Mouse (Mus musculus): ENCODE measurements around the gene Gipr. TPM values are rescaled to one million over a fixed set of nuclear protein-coding genes. Genes with fewer than 3 reads are reported as not detected.

Gipr gene
- polyA plus RNA-seq, 1 experiment from 2014 or later, result 3.6 TPM

DNA sequence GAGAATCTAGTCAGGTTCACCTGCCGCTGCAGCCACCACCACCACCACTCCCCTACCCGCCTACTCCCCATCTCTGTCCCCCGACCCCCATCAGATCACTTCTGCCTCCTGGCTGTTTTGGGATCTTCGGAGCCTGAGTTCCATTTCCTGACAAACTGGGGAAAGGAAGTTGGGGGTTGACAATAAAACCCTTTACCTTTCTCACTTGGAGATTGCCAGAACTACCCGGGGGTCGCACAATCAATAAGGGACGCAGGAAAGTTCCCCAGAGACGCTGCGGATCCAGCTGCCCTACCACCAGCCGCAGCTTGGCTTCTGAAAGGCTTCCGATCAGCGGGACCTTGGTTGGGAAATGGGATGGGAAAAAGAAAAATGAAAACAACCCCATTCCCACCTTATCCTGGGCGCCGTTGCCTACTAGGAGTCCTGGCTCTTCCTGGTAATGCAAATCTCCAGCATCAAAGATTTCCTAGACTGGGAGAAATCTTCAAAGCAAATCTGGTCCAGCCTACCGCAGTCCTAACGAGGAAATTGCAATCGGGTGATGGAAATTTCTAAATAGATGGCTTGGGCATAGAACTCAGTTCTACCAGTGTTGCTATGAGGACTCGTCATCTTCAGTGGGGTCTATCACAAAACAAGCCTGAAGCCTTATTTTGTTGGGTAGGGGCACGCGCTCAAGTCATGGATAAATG lies 17.6 kb downstream of the Gipr start:
- peak overlapping the region; percentile 85 for H3K27ac ChIP-seq (ENCODE audit: low read length)
- no peak for ATAC-seq
- peaks cover 3% of the 10 kb centered on the region; the same call in 1 of the 2 replicates for H3K36me3 ChIP-seq (ENCODE audit: control insufficient read depth, insufficient read depth, low read length)
- peak overlapping the region; percentile 69 for H3K4me3 ChIP-seq (ENCODE audit: low read length)
- 10% methylated on average over 20 of the region's 20 CpGs for WGBS
- H3K27me3 ChIP-seq (replicated peaks; ENCODE audit: control insufficient read depth, insufficient read depth, low read length), result no peaks in the 10 kb centered on the region
- peak overlapping the region; percentile 95 for H3K4me2 ChIP-seq (ENCODE audit: low read depth, low read length)
- H3K9ac ChIP-seq (ENCODE audit: low read depth, low read length), result peak overlapping the region; percentile 66
- no peaks in the 10 kb centered on the region for H3K9me3 ChIP-seq (ENCODE audit: control insufficient read depth, low read length)
- H3K4me1 ChIP-seq (ENCODE audit: control insufficient read depth, insufficient read depth, low read length), result peaks cover 11% of the 10 kb centered on the region

- WGBS, result 46% methylated on average over 6 of the region's 6 CpGs
Observed at GRCm38 (mm10) chr7:19147497-19148045, 18.4 kb downstream of the Gipr start.

DNA sequence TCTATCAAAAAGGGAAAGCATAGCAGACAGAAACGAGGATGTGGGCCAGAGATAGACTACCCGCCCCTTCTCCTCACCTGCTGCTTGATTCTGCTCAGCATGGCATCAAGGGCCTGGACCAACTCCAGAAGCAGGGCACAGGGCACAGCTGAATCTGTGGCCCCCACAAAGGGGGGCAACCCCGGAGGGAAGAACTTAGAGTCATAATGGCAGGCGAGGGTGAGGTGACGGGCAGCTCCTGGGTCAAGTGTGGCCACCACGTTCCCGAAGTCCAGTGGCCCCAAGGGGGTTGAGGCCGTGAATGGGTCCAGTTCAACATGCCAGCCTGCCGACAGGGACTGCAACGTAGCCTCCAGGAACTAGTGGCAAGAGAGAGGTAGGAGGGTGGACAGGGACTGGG lies 19.1 kb downstream of the Gipr start:
- Histone ChIP-seq H3K4me1 (ENCODE audit: control insufficient read depth, insufficient read depth, low read length) (peaks cover 11% of the 10 kb centered on the region), H3K4me2 (ENCODE audit: low read depth, low read length) (no peak overlapping the region), H3K36me3 (ENCODE audit: control insufficient read depth, insufficient read depth, low read length) (peaks cover under 1% of the 10 kb centered on the region; the same call in 1 of the 2 replicates), H3K4me3 (ENCODE audit: low read length) (no peak overlapping the region), H3K27ac (ENCODE audit: low read length) (no peak overlapping the region), H3K9ac (ENCODE audit: low read depth, low read length) (no peak overlapping the region), H3K27me3 (replicated peaks; ENCODE audit: control insufficient read depth, insufficient read depth, low read length) (no peaks in the 10 kb centered on the region), H3K9me3 (ENCODE audit: control insufficient read depth, low read length) (no peaks in the 10 kb centered on the region)
- 88% methylated on average over 10 of the region's 10 CpGs for WGBS
- no peak for ATAC-seq

More at GRCm38 (mm10) chr7:19147497-19148045, 18.4 kb downstream of the Gipr start:
- Histone ChIP-seq H3K27ac (ENCODE audit: low read length) (no peak overlapping the region), H3K4me2 (ENCODE audit: low read depth, low read length) (no peak overlapping the region), H3K9ac (ENCODE audit: low read depth, low read length) (no peak overlapping the region), H3K4me3 (ENCODE audit: low read length) (no peak overlapping the region), H3K9me3 (ENCODE audit: control insufficient read depth, low read length) (no peaks in the 10 kb centered on the region), H3K27me3 (replicated peaks; ENCODE audit: control insufficient read depth, insufficient read depth, low read length) (no peaks in the 10 kb centered on the region), H3K4me1 (ENCODE audit: control insufficient read depth, insufficient read depth, low read length) (peaks cover 11% of the 10 kb centered on the region), H3K36me3 (ENCODE audit: control insufficient read depth, insufficient read depth, low read length) (peaks cover 3% of the 10 kb centered on the region; the same call in 1 of the 2 replicates)
- no peak for ATAC-seq

GRCm38 (mm10) chr7:19137380-19137779 lies 28.5 kb downstream of the Gipr start:
- WGBS, result 53% methylated on average over 5 of the region's 5 CpGs
- Histone ChIP-seq H3K4me1 (ENCODE audit: control insufficient read depth, insufficient read depth, low read length) (no peaks in the 10 kb centered on the region), H3K4me3 (ENCODE audit: low read length) (no peak overlapping the region), H3K27ac (ENCODE audit: low read length) (no peak overlapping the region), H3K36me3 (ENCODE audit: control insufficient read depth, insufficient read depth, low read length) (peaks cover 20% of the 10 kb centered on the region), H3K9ac (ENCODE audit: low read depth, low read length) (no peak overlapping the region), H3K9me3 (ENCODE audit: control insufficient read depth, low read length) (no peaks in the 10 kb centered on the region), H3K4me2 (ENCODE audit: low read depth, low read length) (no peak overlapping the region), H3K27me3 (replicated peaks; ENCODE audit: control insufficient read depth, insufficient read depth, low read length) (no peaks in the 10 kb centered on the region)
- ATAC-seq, result no peak

DNA sequence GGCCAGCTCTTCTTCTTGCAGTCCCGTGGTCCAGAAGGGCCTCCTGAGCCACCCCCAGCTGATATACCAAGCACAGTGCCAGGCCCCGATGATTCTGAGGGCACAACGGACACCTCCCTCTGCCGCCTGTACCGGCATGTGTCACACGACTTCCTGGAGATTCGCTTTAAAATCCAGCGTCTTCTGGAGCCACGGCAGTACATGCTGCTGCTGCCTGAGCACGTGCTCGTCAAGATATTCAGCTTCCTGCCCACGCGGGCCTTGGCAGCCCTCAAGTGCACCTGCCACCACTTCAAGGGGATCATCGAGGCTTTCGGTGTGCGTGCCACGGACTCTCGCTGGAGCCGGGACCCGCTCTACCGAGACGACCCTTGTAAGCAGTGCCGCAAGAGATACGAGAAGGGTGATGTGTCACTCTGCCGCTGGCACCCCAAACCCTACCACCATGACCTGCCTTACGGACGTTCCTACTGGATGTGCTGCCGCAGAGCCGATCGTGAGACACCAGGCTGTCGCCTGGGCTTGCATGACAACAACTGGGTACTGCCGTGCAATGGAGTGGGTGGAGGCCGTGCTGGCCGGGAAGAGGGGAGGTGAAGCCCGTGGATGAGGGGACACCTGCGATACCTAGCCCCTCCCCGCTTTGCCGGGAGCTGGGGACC lies 29.1 kb downstream of the Gipr start:
- Histone ChIP-seq H3K9me3 (ENCODE audit: control insufficient read depth, low read length) (no peaks in the 10 kb centered on the region), H3K27me3 (replicated peaks; ENCODE audit: control insufficient read depth, insufficient read depth, low read length) (no peaks in the 10 kb centered on the region), H3K9ac (ENCODE audit: low read depth, low read length) (no peak overlapping the region), H3K4me3 (ENCODE audit: low read length) (no peak overlapping the region), H3K4me2 (ENCODE audit: low read depth, low read length) (no peak overlapping the region), H3K27ac (ENCODE audit: low read length) (no peak overlapping the region), H3K4me1 (ENCODE audit: control insufficient read depth, insufficient read depth, low read length) (peaks cover 3% of the 10 kb centered on the region; the same call in 1 of the 2 replicates), H3K36me3 (ENCODE audit: control insufficient read depth, insufficient read depth, low read length) (peaks cover 20% of the 10 kb centered on the region)
- ATAC-seq, result no peak
- 92% methylated on average over 38 of the region's 38 CpGs for WGBS

- ATAC-seq, result no peak
- Histone ChIP-seq H3K9me3 (ENCODE audit: control insufficient read depth, low read length) (no peaks in the 10 kb centered on the region), H3K27me3 (replicated peaks; ENCODE audit: control insufficient read depth, insufficient read depth, low read length) (no peaks in the 10 kb centered on the region), H3K4me3 (ENCODE audit: low read length) (no peak overlapping the region), H3K4me2 (ENCODE audit: low read depth, low read length) (no peak overlapping the region), H3K27ac (ENCODE audit: low read length) (no peak overlapping the region), H3K9ac (ENCODE audit: low read depth, low read length) (no peak overlapping the region), H3K4me1 (ENCODE audit: control insufficient read depth, insufficient read depth, low read length) (peaks cover 5% of the 10 kb centered on the region; the same call in 1 of the 2 replicates), H3K36me3 (ENCODE audit: control insufficient read depth, insufficient read depth, low read length) (peaks cover 20% of the 10 kb centered on the region)
- WGBS, result 92% methylated on average over 13 of the region's 13 CpGs
Observed at GRCm38 (mm10) chr7:19136168-19136567, 29.8 kb downstream of the Gipr start.

- WGBS, result under 1% methylated on average over 39 of the region's 39 CpGs
Observed at GRCm38 (mm10) chr7:19131324-19131848, 34.5 kb downstream of the Gipr start.

DNA sequence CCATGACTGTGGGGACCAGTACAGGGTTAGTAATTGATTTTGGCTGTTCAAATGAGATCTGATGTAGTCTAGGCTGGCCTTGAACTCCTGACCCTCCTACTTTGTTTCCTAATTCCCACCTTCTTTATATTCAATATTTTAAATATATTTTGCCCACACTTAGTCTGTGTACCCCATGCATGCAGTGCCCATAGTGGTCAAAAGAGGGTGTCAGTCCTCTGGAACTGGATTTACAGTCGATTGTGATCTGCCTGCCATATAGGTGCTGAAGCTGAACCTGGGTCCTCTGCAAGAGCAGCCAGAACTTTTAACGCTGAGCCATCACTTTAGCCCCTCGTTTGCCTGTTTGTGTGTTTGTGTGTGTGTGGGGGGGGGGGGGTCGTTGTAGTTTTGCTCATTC lies 35.3 kb downstream of the Gipr start:
- peak overlapping the region; percentile 45; the same call in 1 of the 2 replicates for H3K27ac ChIP-seq (ENCODE audit: low read length)
- H3K27me3 ChIP-seq (replicated peaks; ENCODE audit: control insufficient read depth, insufficient read depth, low read length), result no peaks in the 10 kb centered on the region
- ATAC-seq, result no peak
- H3K4me3 ChIP-seq (ENCODE audit: low read length), result peak overlapping the region; percentile 55; the same call in 1 of the 2 replicates
- H3K4me2 ChIP-seq (ENCODE audit: low read depth, low read length), result peak overlapping the region; percentile 77
- H3K36me3 ChIP-seq (ENCODE audit: control insufficient read depth, insufficient read depth, low read length), result peaks cover 5% of the 10 kb centered on the region
- WGBS, result 24% methylated on average over 4 of the region's 4 CpGs
- 0 out of 2 replicates have a peak overlapping the region, but pooled peaks have one; percentile 42 for H3K9ac ChIP-seq (ENCODE audit: low read depth, low read length)
- H3K9me3 ChIP-seq (ENCODE audit: control insufficient read depth, low read length), result no peaks in the 10 kb centered on the region
- peaks cover 8% of the 10 kb centered on the region; the same call in 1 of the 2 replicates for H3K4me1 ChIP-seq (ENCODE audit: control insufficient read depth, insufficient read depth, low read length)

More at GRCm38 (mm10) chr7:19131324-19131848, 34.5 kb downstream of the Gipr start:
- Histone ChIP-seq H3K9ac (ENCODE audit: low read depth, low read length) (peak overlapping the region; percentile 62), H3K4me3 (ENCODE audit: low read length) (peak overlapping the region; percentile 55), H3K4me2 (ENCODE audit: low read depth, low read length) (peak overlapping the region; percentile 77), H3K9me3 (ENCODE audit: control insufficient read depth, low read length) (no peaks in the 10 kb centered on the region), H3K27me3 (replicated peaks; ENCODE audit: control insufficient read depth, insufficient read depth, low read length) (no peaks in the 10 kb centered on the region), H3K36me3 (ENCODE audit: control insufficient read depth, insufficient read depth, low read length) (peaks cover 11% of the 10 kb centered on the region), H3K27ac (ENCODE audit: low read length) (peak overlapping the region; percentile 69), H3K4me1 (ENCODE audit: control insufficient read depth, insufficient read depth, low read length) (peaks cover 8% of the 10 kb centered on the region; the same call in 1 of the 2 replicates)
- ATAC-seq, result peak; percentile 99

DNA sequence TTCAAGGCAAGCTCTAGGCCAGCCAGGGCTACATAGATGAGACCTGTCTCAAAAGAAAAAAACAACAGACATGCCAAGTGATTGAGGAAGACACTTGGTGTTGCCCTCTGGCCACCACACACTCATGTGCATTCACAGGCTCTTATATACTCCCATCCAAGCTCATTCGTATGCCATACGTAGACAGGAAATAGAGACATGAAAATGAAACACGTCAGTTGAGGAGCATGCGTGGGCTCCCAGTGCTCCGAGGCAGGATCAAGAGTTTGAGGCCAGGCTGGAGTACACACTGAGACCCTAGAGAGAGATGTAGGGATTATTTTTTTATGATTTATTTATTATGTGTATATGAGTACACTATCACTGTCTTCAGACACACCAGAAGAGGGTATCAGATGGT lies 36.5 kb downstream of the Gipr start:
- Histone ChIP-seq H3K36me3 (ENCODE audit: control insufficient read depth, insufficient read depth, low read length) (no peaks in the 10 kb centered on the region), H3K9ac (ENCODE audit: low read depth, low read length) (no peak overlapping the region), H3K4me3 (ENCODE audit: low read length) (no peak overlapping the region), H3K27ac (ENCODE audit: low read length) (no peak overlapping the region), H3K27me3 (replicated peaks; ENCODE audit: control insufficient read depth, insufficient read depth, low read length) (no peaks in the 10 kb centered on the region), H3K4me1 (ENCODE audit: control insufficient read depth, insufficient read depth, low read length) (peaks cover 8% of the 10 kb centered on the region; the same call in 1 of the 2 replicates), H3K9me3 (ENCODE audit: control insufficient read depth, low read length) (no peaks in the 10 kb centered on the region), H3K4me2 (ENCODE audit: low read depth, low read length) (no peak overlapping the region)
- 91% methylated on average over 5 of the region's 5 CpGs for WGBS
- no peak for ATAC-seq

All from intestine, embryonic 16.5 days (tissue).